Mouse (Mus musculus): ENCODE results near the gene Srrm1. TPM values are rescaled to one million over a fixed set of nuclear protein-coding genes. Genes with fewer than 3 reads are reported as not detected.

The Srrm1 gene
- polyA plus RNA-seq, 1 experiment from 2014 or later: 198 TPM

DNA sequence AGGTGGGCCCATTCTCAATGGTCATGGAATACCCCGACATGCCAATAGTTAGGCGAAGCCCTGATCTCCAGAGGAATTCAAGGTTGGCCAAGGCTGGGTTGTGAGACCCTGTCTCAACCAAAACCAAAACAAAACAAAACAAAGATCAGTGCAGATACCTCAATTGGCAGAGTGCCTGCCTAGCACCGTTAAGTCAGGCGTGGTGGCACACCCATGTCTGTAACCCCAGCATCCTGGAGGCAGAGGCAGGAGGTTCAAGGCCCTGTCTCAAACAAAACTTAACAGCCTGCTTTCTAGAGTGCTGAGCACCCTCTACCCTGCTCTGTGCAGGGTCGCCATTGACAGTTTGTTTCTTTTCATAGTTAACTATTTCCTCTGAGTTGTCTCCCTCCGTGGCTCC lies 37.9 kb upstream of the Srrm1 start:
- 64% methylated on average over 6 of the region's 6 CpGs for WGBS

DNA sequence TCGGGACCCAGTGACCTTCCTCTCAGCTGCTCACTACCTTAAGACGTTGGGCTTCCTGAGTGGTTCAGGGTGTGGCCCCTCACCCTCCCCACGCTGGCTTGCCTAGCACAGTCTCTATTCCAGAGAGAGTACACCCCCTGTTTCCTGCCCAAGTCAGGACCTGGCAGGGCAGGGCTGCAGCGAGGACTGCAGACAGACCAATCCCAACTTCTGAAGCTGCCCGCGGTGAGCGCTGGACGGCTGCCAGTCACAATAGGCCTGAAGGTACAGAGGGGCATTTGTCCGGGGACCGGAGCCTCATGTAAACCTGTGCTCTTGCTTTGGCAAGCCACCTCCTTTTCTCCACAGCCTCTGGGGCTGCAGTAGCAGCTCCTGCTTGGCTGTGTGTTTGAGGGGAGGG lies 32.5 kb upstream of the Srrm1 start:
- H3K4me3 ChIP-seq (replicated peaks; ENCODE audit: low read length): no peak overlapping the region
- no peak overlapping the region for H3K9ac ChIP-seq (replicated peaks; ENCODE audit: low read depth, low read length)
- no peaks in the 10 kb centered on the region for H3K4me1 ChIP-seq (replicated peaks; ENCODE audit: control insufficient read depth, insufficient read depth, low read length)
- H3K27ac ChIP-seq (ENCODE audit: low read length): no peak overlapping the region
- no peaks in the 10 kb centered on the region for H3K27me3 ChIP-seq (replicated peaks; ENCODE audit: control insufficient read depth, insufficient read depth, low read length)
- no peaks in the 10 kb centered on the region for H3K9me3 ChIP-seq (ENCODE audit: control insufficient read depth, low read length)
- no peaks in the 10 kb centered on the region for H3K36me3 ChIP-seq (ENCODE audit: control insufficient read depth, insufficient read depth)
- WGBS: 35% methylated on average over 10 of the region's 10 CpGs
- no peak for ATAC-seq
- H3K4me2 ChIP-seq (ENCODE audit: low read length): no peak overlapping the region

More for the DNA sequence above, 37.9 kb upstream of the Srrm1 start:
- no peak overlapping the region for H3K27ac ChIP-seq (ENCODE audit: low read length)
- ATAC-seq: no peak
- H3K4me3 ChIP-seq (replicated peaks; ENCODE audit: low read length): no peak overlapping the region
- H3K9ac ChIP-seq (replicated peaks; ENCODE audit: low read depth, low read length): no peak overlapping the region
- H3K9me3 ChIP-seq (ENCODE audit: control insufficient read depth, low read length): no peaks in the 10 kb centered on the region
- H3K36me3 ChIP-seq (ENCODE audit: control insufficient read depth, insufficient read depth): no peaks in the 10 kb centered on the region
- H3K4me1 ChIP-seq (replicated peaks; ENCODE audit: control insufficient read depth, insufficient read depth, low read length): no peaks in the 10 kb centered on the region
- no peak overlapping the region for H3K4me2 ChIP-seq (ENCODE audit: low read length)
- H3K27me3 ChIP-seq (replicated peaks; ENCODE audit: control insufficient read depth, insufficient read depth, low read length): no peaks in the 10 kb centered on the region

- H3K27ac ChIP-seq (ENCODE audit: low read length): no peak overlapping the region
- H3K9ac ChIP-seq (replicated peaks; ENCODE audit: low read depth, low read length): no peak overlapping the region
- no peak overlapping the region for H3K4me3 ChIP-seq (replicated peaks; ENCODE audit: low read length)
- no peaks in the 10 kb centered on the region for H3K36me3 ChIP-seq (ENCODE audit: control insufficient read depth, insufficient read depth)
- no peak overlapping the region for H3K4me2 ChIP-seq (ENCODE audit: low read length)
- H3K9me3 ChIP-seq (ENCODE audit: control insufficient read depth, low read length): no peaks in the 10 kb centered on the region
- WGBS: 4% methylated on average over 14 of the region's 14 CpGs
- no peak for ATAC-seq
- no peaks in the 10 kb centered on the region for H3K27me3 ChIP-seq (replicated peaks; ENCODE audit: control insufficient read depth, insufficient read depth, low read length)
- H3K4me1 ChIP-seq (replicated peaks; ENCODE audit: control insufficient read depth, insufficient read depth, low read length): no peaks in the 10 kb centered on the region
These were observed 29.2 kb upstream of the Srrm1 start for GRCm38 (mm10) chr4:135382316-135382715.

GRCm38 (mm10) chr4:135381355-135381754 lies 28.2 kb upstream of the Srrm1 start:
- 65% methylated on average over 8 of the region's 8 CpGs for WGBS
- Histone ChIP-seq H3K27ac (ENCODE audit: low read length) (no peak overlapping the region), H3K4me2 (ENCODE audit: low read length) (no peak overlapping the region), H3K9ac (replicated peaks; ENCODE audit: low read depth, low read length) (no peak overlapping the region), H3K4me1 (replicated peaks; ENCODE audit: control insufficient read depth, insufficient read depth, low read length) (no peaks in the 10 kb centered on the region), H3K4me3 (replicated peaks; ENCODE audit: low read length) (no peak overlapping the region), H3K9me3 (ENCODE audit: control insufficient read depth, low read length) (no peaks in the 10 kb centered on the region), H3K36me3 (ENCODE audit: control insufficient read depth, insufficient read depth) (no peaks in the 10 kb centered on the region), H3K27me3 (replicated peaks; ENCODE audit: control insufficient read depth, insufficient read depth, low read length) (no peaks in the 10 kb centered on the region)
- no peak for ATAC-seq

DNA sequence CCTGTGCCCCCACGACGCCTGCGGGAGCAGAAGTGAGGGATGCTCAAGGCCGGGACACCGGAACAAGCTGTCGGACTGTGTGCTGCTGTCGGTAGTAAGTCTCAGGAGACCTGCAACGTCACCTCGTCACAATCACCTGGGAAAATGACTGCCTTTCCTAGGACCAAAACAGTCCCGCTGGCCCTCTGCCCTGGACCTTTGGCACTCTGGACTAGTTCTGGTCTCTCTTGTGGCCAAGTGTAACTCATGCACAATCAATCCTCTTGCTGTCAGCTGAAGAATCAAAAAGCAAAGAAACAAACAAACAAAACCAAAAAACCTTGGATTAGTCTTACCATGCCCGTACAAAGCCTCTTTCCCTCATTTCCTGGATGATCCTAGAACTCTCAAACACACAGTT lies 24.1 kb upstream of the Srrm1 start:
- WGBS: 83% methylated on average over 11 of the region's 11 CpGs

GRCm38 (mm10) chr4:135375444-135375843 lies 22.3 kb upstream of the Srrm1 start:
- no peak overlapping the region for H3K4me2 ChIP-seq (ENCODE audit: low read length)
- no peaks in the 10 kb centered on the region for H3K36me3 ChIP-seq (ENCODE audit: control insufficient read depth, insufficient read depth)
- no peak overlapping the region for H3K4me3 ChIP-seq (replicated peaks; ENCODE audit: low read length)
- no peak overlapping the region for H3K27ac ChIP-seq (ENCODE audit: low read length)
- WGBS: 62% methylated on average over 3 of the region's 3 CpGs
- H3K9me3 ChIP-seq (ENCODE audit: control insufficient read depth, low read length): no peaks in the 10 kb centered on the region
- no peaks in the 10 kb centered on the region for H3K27me3 ChIP-seq (replicated peaks; ENCODE audit: control insufficient read depth, insufficient read depth, low read length)
- no peaks in the 10 kb centered on the region for H3K4me1 ChIP-seq (replicated peaks; ENCODE audit: control insufficient read depth, insufficient read depth, low read length)
- ATAC-seq: no peak
- H3K9ac ChIP-seq (replicated peaks; ENCODE audit: low read depth, low read length): no peak overlapping the region

More for the DNA sequence above, 24.1 kb upstream of the Srrm1 start:
- Histone ChIP-seq H3K27me3 (replicated peaks; ENCODE audit: control insufficient read depth, insufficient read depth, low read length) (no peaks in the 10 kb centered on the region), H3K36me3 (ENCODE audit: control insufficient read depth, insufficient read depth) (no peaks in the 10 kb centered on the region), H3K27ac (ENCODE audit: low read length) (no peak overlapping the region), H3K9me3 (ENCODE audit: control insufficient read depth, low read length) (no peaks in the 10 kb centered on the region), H3K9ac (replicated peaks; ENCODE audit: low read depth, low read length) (no peak overlapping the region), H3K4me1 (replicated peaks; ENCODE audit: control insufficient read depth, insufficient read depth, low read length) (no peaks in the 10 kb centered on the region), H3K4me2 (ENCODE audit: low read length) (no peak overlapping the region), H3K4me3 (replicated peaks; ENCODE audit: low read length) (no peak overlapping the region)
- ATAC-seq: no peak

DNA sequence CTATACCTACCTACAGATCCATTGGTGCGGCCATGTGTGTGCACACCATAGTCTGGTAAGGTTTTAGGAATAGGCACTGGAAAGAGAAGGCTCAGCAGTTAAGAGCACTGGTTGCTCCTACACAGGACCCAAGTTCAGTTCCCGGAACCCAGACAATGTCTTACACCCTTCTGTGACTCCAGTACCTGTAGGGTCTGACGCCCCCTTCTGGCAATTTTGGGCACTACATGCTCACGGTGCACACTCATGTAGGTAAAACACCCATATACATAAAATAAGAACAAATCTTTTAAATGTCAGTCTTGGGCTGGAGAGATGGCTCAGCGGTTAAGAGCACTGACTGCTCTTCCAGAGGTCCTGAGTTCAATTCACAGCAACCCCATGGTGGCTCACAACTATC lies 20.2 kb upstream of the Srrm1 start:
- ATAC-seq: no peak
- Histone ChIP-seq H3K36me3 (ENCODE audit: control insufficient read depth, insufficient read depth) (no peaks in the 10 kb centered on the region), H3K4me3 (replicated peaks; ENCODE audit: low read length) (no peak overlapping the region), H3K9me3 (ENCODE audit: control insufficient read depth, low read length) (no peaks in the 10 kb centered on the region), H3K9ac (replicated peaks; ENCODE audit: low read depth, low read length) (no peak overlapping the region), H3K27ac (ENCODE audit: low read length) (no peak overlapping the region), H3K27me3 (replicated peaks; ENCODE audit: control insufficient read depth, insufficient read depth, low read length) (no peaks in the 10 kb centered on the region), H3K4me2 (ENCODE audit: low read length) (no peak overlapping the region), H3K4me1 (replicated peaks; ENCODE audit: control insufficient read depth, insufficient read depth, low read length) (no peaks in the 10 kb centered on the region)
- WGBS: 81% methylated on average over 5 of the region's 5 CpGs

GRCm38 (mm10) chr4:135370372-135370771 lies 17.3 kb upstream of the Srrm1 start:
- Histone ChIP-seq H3K27ac (ENCODE audit: low read length) (no peak overlapping the region), H3K27me3 (replicated peaks; ENCODE audit: control insufficient read depth, insufficient read depth, low read length) (no peaks in the 10 kb centered on the region), H3K9me3 (ENCODE audit: control insufficient read depth, low read length) (no peaks in the 10 kb centered on the region), H3K4me2 (ENCODE audit: low read length) (no peak overlapping the region), H3K9ac (replicated peaks; ENCODE audit: low read depth, low read length) (no peak overlapping the region), H3K4me3 (replicated peaks; ENCODE audit: low read length) (no peak overlapping the region), H3K36me3 (ENCODE audit: control insufficient read depth, insufficient read depth) (no peaks in the 10 kb centered on the region), H3K4me1 (replicated peaks; ENCODE audit: control insufficient read depth, insufficient read depth, low read length) (no peaks in the 10 kb centered on the region)
- ATAC-seq: no peak
- WGBS: 77% methylated on average over 11 of the region's 11 CpGs

GRCm38 (mm10) chr4:135362828-135363227 lies 9.7 kb upstream of the Srrm1 start:
- Histone ChIP-seq H3K9me3 (ENCODE audit: control insufficient read depth, low read length) (no peaks in the 10 kb centered on the region), H3K4me1 (replicated peaks; ENCODE audit: control insufficient read depth, insufficient read depth, low read length) (no peaks in the 10 kb centered on the region), H3K4me2 (ENCODE audit: low read length) (no peak overlapping the region), H3K27me3 (replicated peaks; ENCODE audit: control insufficient read depth, insufficient read depth, low read length) (no peaks in the 10 kb centered on the region), H3K27ac (ENCODE audit: low read length) (no peak overlapping the region), H3K36me3 (ENCODE audit: control insufficient read depth, insufficient read depth) (no peaks in the 10 kb centered on the region), H3K4me3 (replicated peaks; ENCODE audit: low read length) (no peak overlapping the region), H3K9ac (replicated peaks; ENCODE audit: low read depth, low read length) (no peak overlapping the region)
- no peak for ATAC-seq
- 23% methylated on average over 6 of the region's 6 CpGs for WGBS

DNA sequence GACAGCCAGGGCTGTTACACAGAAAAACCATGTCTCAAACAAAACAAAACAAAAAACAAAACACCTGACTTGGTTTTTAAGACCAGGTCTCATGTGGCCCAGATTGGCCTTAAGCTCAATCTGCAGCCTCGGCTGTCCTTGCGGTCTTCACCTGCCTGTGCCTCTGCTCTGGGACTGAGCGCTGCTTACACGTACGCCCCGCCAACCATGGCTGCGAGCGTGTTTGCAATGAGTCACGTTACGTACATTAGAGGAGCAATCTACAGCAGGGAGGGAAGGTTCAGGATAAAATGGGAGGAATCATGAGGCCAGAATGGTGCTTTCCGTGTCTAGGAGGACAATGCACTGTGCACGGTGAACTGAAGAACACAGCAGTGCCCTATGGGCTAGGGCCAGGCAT lies 8.6 kb upstream of the Srrm1 start:
- no peaks in the 10 kb centered on the region for H3K4me1 ChIP-seq (replicated peaks; ENCODE audit: control insufficient read depth, insufficient read depth, low read length)
- no peak overlapping the region for H3K9ac ChIP-seq (replicated peaks; ENCODE audit: low read depth, low read length)
- no peak for ATAC-seq
- no peak overlapping the region for H3K4me3 ChIP-seq (replicated peaks; ENCODE audit: low read length)
- no peak overlapping the region for H3K4me2 ChIP-seq (ENCODE audit: low read length)
- no peaks in the 10 kb centered on the region for H3K27me3 ChIP-seq (replicated peaks; ENCODE audit: control insufficient read depth, insufficient read depth, low read length)
- H3K36me3 ChIP-seq (ENCODE audit: control insufficient read depth, insufficient read depth): no peaks in the 10 kb centered on the region
- 87% methylated on average over 12 of the region's 12 CpGs for WGBS
- H3K9me3 ChIP-seq (ENCODE audit: control insufficient read depth, low read length): no peaks in the 10 kb centered on the region
- no peak overlapping the region for H3K27ac ChIP-seq (ENCODE audit: low read length)

Data from forebrain, embryonic 16.5 days (tissue).